Mouse (Mus musculus): ENCODE data around the gene 1700013F07Rik. TPM values are rescaled to one million over a fixed set of nuclear protein-coding genes. Genes with fewer than 3 reads are reported as not detected.

1700013F07Rik gene
- total and polyA plus RNA-seq, 3 experiments: 0.38 to 2.5 (median 0.94) TPM

DNA sequence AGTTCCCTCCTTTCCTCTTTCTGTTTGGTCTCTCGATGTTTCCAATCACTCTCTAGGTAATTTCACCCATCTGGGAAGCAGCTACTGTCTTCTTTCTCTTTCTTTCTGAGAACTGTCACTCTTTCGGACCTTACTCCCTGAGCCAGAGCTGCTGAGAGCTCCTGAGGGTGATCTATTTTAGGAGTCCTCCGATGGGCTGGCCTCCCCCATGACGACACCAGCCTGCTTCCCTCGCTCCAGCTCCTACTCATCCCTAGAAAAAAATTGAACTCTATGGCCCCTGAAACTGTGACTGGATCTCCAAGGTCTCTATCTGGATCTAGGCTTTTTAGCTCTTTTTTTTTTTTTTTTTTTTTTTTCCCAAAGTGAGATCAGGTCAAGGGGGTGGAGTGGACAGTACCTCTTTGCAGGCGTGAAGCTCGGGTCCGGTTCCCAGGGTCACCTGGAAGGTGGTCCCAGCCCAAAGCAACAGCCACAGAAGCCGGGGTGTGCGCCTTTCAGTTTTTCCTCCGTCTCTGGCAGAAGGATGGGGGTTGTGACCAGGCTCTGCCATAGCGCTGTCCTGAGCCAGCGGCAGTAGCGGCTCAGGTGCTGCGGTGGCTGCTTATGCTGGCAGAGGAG lies 2.1 kb downstream of the 1700013F07Rik start:
- Histone ChIP-seq H3K27me3 (replicated peaks) (peaks cover 52% of the 10 kb centered on the region), H3K27ac (ENCODE audit: insufficient read depth, low read depth) (no peak overlapping the region), H3K79me2 (replicated peaks; ENCODE audit: control insufficient read depth, extremely low read depth, insufficient read depth, poor library complexity, severe bottlenecking) (no peaks in the 10 kb centered on the region), H3K4me1 (ENCODE audit: control insufficient read depth in 1 of 2, insufficient read depth in 2 of 2) (peaks cover 0 to 15% of the 10 kb centered on the region in 2 experiments; a peak in 2 of 4 replicates), H3K36me3 (replicated peaks in 1 of 2; ENCODE audit: control insufficient read depth in 1 of 2, insufficient read depth in 1 of 2, low read length in 1 of 2) (no peaks in the 10 kb centered on the region), H3K4me3 (replicated peaks in 1 of 3; ENCODE audit: low read depth in 2 of 3, low read length in 2 of 3, poor library complexity in 1 of 3) (no peak overlapping the region), H3K4me2 (ENCODE audit: insufficient read depth, low read depth, poor library complexity, severe bottlenecking) (peak overlapping the region; percentile 86), H3K9ac (ENCODE audit: insufficient read depth, low read depth) (no peak overlapping the region), H3K9me3 (replicated peaks; ENCODE audit: low read length) (no peaks in the 10 kb centered on the region)
- DNase-seq (ENCODE audit: extremely low read depth): no peak
- in situ Hi-C loops (cut with MboI; ENCODE audit: low pct_ligation_motif_present, low pct_unique_long_range_greater_than_20kb, low sequenced_read_pairs) (no loop called here), dilution Hi-C loops (cut with MboI; ENCODE audit: extremely low pct_ligation_motif_present, extremely low pct_unique_long_range_greater_than_20kb, low sequenced_read_pairs) (no loop called here)
- TF ChIP-seq MXI1 (IDR thresholded peaks at IDR 0.05; ENCODE audit: low read depth, low read length): no peak
- TF ChIP-seq ZC3H11A (IDR thresholded peaks at IDR 0.05; ENCODE audit: low read depth, low read length): no peak
- TF ChIP-seq ZKSCAN1 (IDR thresholded peaks at IDR 0.05; ENCODE audit: borderline replicate concordance, low read depth, low read length): no peak
- no peak for TF ChIP-seq KAT2A (IDR thresholded peaks at IDR 0.05; ENCODE audit: insufficient replicate concordance, low read length)
- TF ChIP-seq JUN (IDR thresholded peaks at IDR 0.05; ENCODE audit: insufficient read depth, low read depth, low read length): no peak
- TF ChIP-seq IRF4 (IDR thresholded peaks at IDR 0.05; ENCODE audit: low read depth, low read length): no peak
- TF ChIP-seq RAD21 (IDR thresholded peaks at IDR 0.05; ENCODE audit: low read depth, low read length): no peak
- no peak for TF ChIP-seq E2F4 (IDR thresholded peaks at IDR 0.05; ENCODE audit: insufficient replicate concordance, low read depth, low read length)
- no peak for TF ChIP-seq NRF1 (IDR thresholded peaks at IDR 0.05; ENCODE audit: low read depth, low read length)
- no peak for TF ChIP-seq ELF1 (IDR thresholded peaks at IDR 0.05; ENCODE audit: low read depth, low read length)
- TF ChIP-seq EP300 (IDR thresholded peaks at IDR 0.05; ENCODE audit: low read length): no peak
- no peak for TF ChIP-seq ETS1 (conservative IDR thresholded peaks at IDR 0.05; ENCODE audit: low read depth, low read length)
- no peak for TF ChIP-seq CTCF (conservative IDR thresholded peaks at IDR 0.05 in 1 of 2, IDR thresholded peaks at IDR 0.05 in 1 of 2; ENCODE audit: low read depth in 2 of 2, low read length in 2 of 2)
- no peak for TF ChIP-seq POLR2AphosphoS2 (IDR thresholded peaks at IDR 0.05; ENCODE audit: low read depth, low read length)
- no peak for TF ChIP-seq PAX5 (IDR thresholded peaks at IDR 0.05; ENCODE audit: low read length)

DNA sequence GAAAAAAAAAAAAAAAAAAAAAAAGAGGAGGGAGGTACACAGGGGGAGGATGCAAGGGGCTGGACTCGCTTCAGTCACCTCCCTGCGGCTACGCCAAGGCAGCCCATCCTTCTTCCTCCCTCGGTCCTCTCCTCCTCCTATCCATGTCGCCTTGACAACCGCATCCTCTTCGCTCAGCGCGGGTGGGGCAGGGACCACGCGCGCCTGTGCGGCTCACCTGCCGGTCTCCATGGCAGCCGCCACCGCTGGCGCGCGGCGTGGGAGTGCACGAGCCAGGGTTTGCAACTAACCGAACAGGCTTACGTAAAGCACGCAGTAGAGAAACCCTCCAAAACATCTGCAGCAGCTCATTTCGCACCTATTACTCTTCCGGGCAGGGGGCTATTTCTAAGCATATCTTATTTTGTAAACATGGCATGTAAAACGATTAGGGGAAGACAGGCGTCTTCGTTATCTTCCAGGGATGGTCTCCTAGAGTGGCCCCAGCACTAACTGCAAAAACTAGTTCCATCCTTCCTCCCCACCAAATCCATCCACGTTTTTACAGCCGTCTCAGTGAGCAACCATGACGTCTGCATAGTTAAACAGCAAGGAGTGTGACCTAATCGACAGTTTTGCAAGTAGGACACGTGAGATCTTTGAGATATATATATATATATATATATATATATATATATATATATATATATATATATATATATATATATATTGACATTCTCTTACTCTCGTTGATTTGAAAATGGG lies 2.7 kb downstream of the 1700013F07Rik start, which contains the start of gene 5330417C22Rik:
TSS of gene 5330417C22Rik (minus strand) at position 20 of the 744 bp plus-strand sequence.
- H3K4me1 ChIP-seq (ENCODE audit: control insufficient read depth in 1 of 2, insufficient read depth in 2 of 2): peaks cover 0 to 18% of the 10 kb centered on the region in 2 experiments; a peak in 2 of 4 replicates
- H3K4me2 ChIP-seq (ENCODE audit: insufficient read depth, low read depth, poor library complexity, severe bottlenecking): peak within 1 kb of the TSS; percentile 95
- no peak within 1 kb of the TSS for H3K27ac ChIP-seq (ENCODE audit: insufficient read depth, low read depth)
- dilution Hi-C loops (cut with MboI; ENCODE audit: extremely low pct_ligation_motif_present, extremely low pct_unique_long_range_greater_than_20kb, low sequenced_read_pairs): no loop called here
- DNase-seq (ENCODE audit: extremely low read depth): peak; percentile 64
- no peaks in the 10 kb centered on the region for H3K9me3 ChIP-seq (replicated peaks; ENCODE audit: low read length)
- H3K4me3 ChIP-seq (replicated peaks in 1 of 3; ENCODE audit: low read depth in 2 of 3, low read length in 2 of 3, poor library complexity in 1 of 3): peak within 1 kb of the TSS in 2 of 3 experiments; percentile 41 to 63
- peaks cover 46% of the 10 kb centered on the region for H3K27me3 ChIP-seq (replicated peaks)
- H3K9ac ChIP-seq (ENCODE audit: insufficient read depth, low read depth): no peak within 1 kb of the TSS; the same call in 1 of the 2 replicates
- no peaks in the 10 kb centered on the region for H3K36me3 ChIP-seq (replicated peaks in 1 of 2; ENCODE audit: control insufficient read depth in 1 of 2, insufficient read depth in 1 of 2, low read length in 1 of 2)
- no peaks in the 10 kb centered on the region for H3K79me2 ChIP-seq (replicated peaks; ENCODE audit: control insufficient read depth, extremely low read depth, insufficient read depth, poor library complexity, severe bottlenecking)
- in situ Hi-C loops (cut with MboI; ENCODE audit: low pct_ligation_motif_present, low pct_unique_long_range_greater_than_20kb, low sequenced_read_pairs): no loop called here
- peak; percentile 93 for TF ChIP-seq ZNF384 (IDR thresholded peaks at IDR 0.05; ENCODE audit: low read depth, low read length)
- TF ChIP-seq USF2 (conservative IDR thresholded peaks at IDR 0.05; ENCODE audit: low read depth, low read length): no peak
- TF ChIP-seq PAX5 (IDR thresholded peaks at IDR 0.05; ENCODE audit: low read length): no peak
- peak; percentile 36; the same call in 1 of the 2 replicates for TF ChIP-seq NRF1 (IDR thresholded peaks at IDR 0.05; ENCODE audit: low read depth, low read length)
- no peak for TF ChIP-seq SMC3 (IDR thresholded peaks at IDR 0.05; ENCODE audit: low read depth, low read length)
- TF ChIP-seq GABPA (IDR thresholded peaks at IDR 0.05; ENCODE audit: insufficient replicate concordance, low read depth, low read length): no peak
- TF ChIP-seq HCFC1 (IDR thresholded peaks at IDR 0.05; ENCODE audit: low read depth, low read length): no peak
- no peak for TF ChIP-seq UBTF (IDR thresholded peaks at IDR 0.05; ENCODE audit: low read depth, low read length)
- no peak for TF ChIP-seq POLR2AphosphoS2 (IDR thresholded peaks at IDR 0.05; ENCODE audit: low read depth, low read length)
- TF ChIP-seq BHLHE40 (IDR thresholded peaks at IDR 0.05; ENCODE audit: low read depth, low read length): peak; percentile 56
- TF ChIP-seq RCOR1 (conservative IDR thresholded peaks at IDR 0.05; ENCODE audit: low read depth, low read length): no peak
- no peak for TF ChIP-seq ZMIZ1 (IDR thresholded peaks at IDR 0.05; ENCODE audit: low read depth, low read length)
- no peak for TF ChIP-seq IRF4 (IDR thresholded peaks at IDR 0.05; ENCODE audit: low read depth, low read length)
- TF ChIP-seq ETS1 (conservative IDR thresholded peaks at IDR 0.05; ENCODE audit: low read depth, low read length): no peak
- TF ChIP-seq USF1 (IDR thresholded peaks at IDR 0.05; ENCODE audit: low read depth, low read length): no peak
- TF ChIP-seq ELF1 (IDR thresholded peaks at IDR 0.05; ENCODE audit: low read depth, low read length): no peak

All from CH12.LX (cell line).